Comparison of ENCODE assay signal across 21 mouse cellular contexts in genomic region chr12:35514671-35515070, GRCm38 (mm10).
"Had no signal": no experiment of that assay in that cellular context is flagged by ENCODE, and none has a peak within 500 bp of the region (broad histone marks: within the 10 kb centered on the region; RNA-seq: fewer than 3 reads in every experiment).

No protein-coding gene starts in this region.

- ATAC-seq: liver, postnatal 0 days; midbrain, embryonic 16.5 days had no signal

- H3K27ac ChIP-seq: liver, embryonic 13.5 days; liver, embryonic 15.5 days; lung, embryonic 15.5 days; midbrain, embryonic 10.5 days; midbrain, embryonic 12.5 days; neural tube, embryonic 13.5 days; neural tube, embryonic 15.5 days had no signal

- H3K9me3 ChIP-seq: liver, embryonic 13.5 days; liver, embryonic 15.5 days; lung, embryonic 15.5 days; midbrain, embryonic 10.5 days; midbrain, embryonic 12.5 days; neural tube, embryonic 13.5 days; neural tube, embryonic 15.5 days had no signal

- H3K36me3 ChIP-seq: midbrain, embryonic 10.5 days; midbrain, embryonic 12.5 days; neural tube, embryonic 15.5 days had no signal

- H3K9ac ChIP-seq: liver, embryonic 13.5 days; liver, embryonic 15.5 days; liver, postnatal 0 days; lung, embryonic 15.5 days; midbrain, embryonic 12.5 days; neural tube, embryonic 13.5 days; neural tube, embryonic 15.5 days had no signal

- DNase-seq: liver, embryonic 13.5 days; liver, postnatal 0 days; lung, adult 2 months; lung, postnatal 10 days; lung, postnatal 4 days; midbrain, embryonic 14.5 days; right cerebral cortex, adult 18-20 months; right cerebral cortex, postnatal 25 days; right cerebral cortex, postnatal 4 days; spleen, adult 18-20 months; thymus, adult 18-20 months; thymus, postnatal 14 days; thymus, postnatal 36 days had no signal

- H3K4me2 ChIP-seq: liver, embryonic 13.5 days; liver, embryonic 15.5 days; lung, embryonic 15.5 days; midbrain, embryonic 12.5 days; neural tube, embryonic 13.5 days; neural tube, embryonic 15.5 days had no signal

- H3K4me3 ChIP-seq: liver, embryonic 13.5 days; liver, embryonic 15.5 days; lung, embryonic 15.5 days; midbrain, embryonic 10.5 days; midbrain, embryonic 12.5 days; myocyte; neural tube, embryonic 13.5 days; neural tube, embryonic 15.5 days had no signal

- H3K27me3 ChIP-seq: liver, embryonic 13.5 days; liver, embryonic 15.5 days; lung, embryonic 15.5 days; midbrain, embryonic 12.5 days; neural tube, embryonic 13.5 days; neural tube, embryonic 15.5 days had no signal

- H3K4me1 ChIP-seq: liver, embryonic 13.5 days; liver, embryonic 15.5 days; midbrain, embryonic 10.5 days; midbrain, embryonic 12.5 days; neural tube, embryonic 13.5 days; neural tube, embryonic 15.5 days had no signal
